Mouse (Mus musculus) embryonic fibroblast, embryonic 13.5 days (primary cell): Measurements from ENCODE around the gene Gm17324.

Source experiments
- CTCF ChIP-seq: IDR thresholded peaks from 2 replicates; pipeline ENCODE4 v1.5.1; 2011; ENCODE audit warnings: mild to moderate bottlenecking, control low read depth, low read length, moderate library complexity, borderline replicate concordance; ENCODE audit not compliant: insufficient read depth
- POLR2A ChIP-seq: IDR thresholded peaks from 2 replicates; pipeline ENCODE4 v1.6.1; 2011; ENCODE audit warnings: low read depth, mild to moderate bottlenecking, control low read depth, low read length, moderate library complexity

- no peak for TF ChIP-seq CTCF
- TF ChIP-seq POLR2A, result no peak
These were observed 42.6 kb upstream of the Gm17324 start for GRCm38 (mm10) chr9:78491169-78491568.
